Mouse (Mus musculus) left cerebral cortex, adult 9 months (tissue): ENCODE data around the gene Bptf.
"Not testable (repeated sequence)": the region's sequence is repeated elsewhere in the genome, so short reads cannot be mapped to it uniquely, and the experiment has no call there.

ENCODE experiments used
- DNase-seq, 2 experiments: peaks; one replicate each; pipeline ENCODE4 v3.0.0; 2022; ENCODE audit warnings: low spot score in 2 of 2

The Bptf gene

DNA sequence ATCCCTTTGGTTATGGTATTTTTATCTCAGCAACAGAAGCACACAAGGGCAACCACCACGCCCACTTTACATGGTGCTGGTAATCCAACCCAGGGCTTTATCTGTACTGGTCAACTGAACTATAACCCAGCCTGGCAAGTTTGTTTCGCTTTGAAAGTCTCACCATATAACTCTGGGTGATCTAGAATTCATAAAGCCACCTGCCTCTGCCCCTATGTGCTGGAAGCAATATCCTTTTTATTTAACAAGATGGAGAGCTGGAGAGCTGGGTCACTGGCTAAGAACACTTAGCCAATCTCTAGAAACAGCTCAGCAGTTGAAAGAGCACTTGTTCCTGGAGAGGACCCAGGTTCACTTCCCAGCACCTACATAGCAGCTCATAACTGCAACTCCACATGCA, 144.5 kb downstream of the Bptf start:
- no peak for DNase-seq

GRCm38 (mm10) chr11:106985979-106986604, 145.8 kb downstream of the Bptf start:
- DNase-seq = not testable (repeated sequence)
